Mouse (Mus musculus): ENCODE results near the gene Tmcc2. TPM values are rescaled to one million over a fixed set of nuclear protein-coding genes. Genes with fewer than 3 reads are reported as not detected.

The Tmcc2 gene
- polyA plus RNA-seq, 1 experiment from 2014 or later = 10.5 TPM

GRCm38 (mm10) chr1:132348401-132348800 lies 42.7 kb downstream of the Tmcc2 start:
- ATAC-seq (ENCODE audit: insufficient number of reproducible peaks, insufficient read depth, low FRiP score, low TSS enrichment, low read depth) = no peak
- no peak overlapping the region for H3K4me2 ChIP-seq
- H3K4me1 ChIP-seq = no peaks in the 10 kb centered on the region
- no peak overlapping the region for H3K4me3 ChIP-seq
- no peaks in the 10 kb centered on the region for H3K27me3 ChIP-seq
- H3K36me3 ChIP-seq = no peaks in the 10 kb centered on the region
- H3K27ac ChIP-seq = no peak overlapping the region
- 81% methylated on average over 5 of the region's 5 CpGs for WGBS
- no peak overlapping the region for H3K9ac ChIP-seq
- H3K9me3 ChIP-seq = peaks cover 5% of the 10 kb centered on the region; the same call in 1 of the 2 replicates

- no peak for ATAC-seq (ENCODE audit: insufficient number of reproducible peaks, insufficient read depth, low FRiP score, low TSS enrichment, low read depth)
- H3K9me3 ChIP-seq = peaks cover 5% of the 10 kb centered on the region; the same call in 1 of the 2 replicates
- H3K4me1 ChIP-seq = no peaks in the 10 kb centered on the region
- H3K27me3 ChIP-seq = no peaks in the 10 kb centered on the region
- no peak overlapping the region for H3K27ac ChIP-seq
- H3K36me3 ChIP-seq = no peaks in the 10 kb centered on the region
- H3K9ac ChIP-seq = no peak overlapping the region
- H3K4me3 ChIP-seq = no peak overlapping the region
- H3K4me2 ChIP-seq = no peak overlapping the region
Observed at GRCm38 (mm10) chr1:132346951-132347350, 44.1 kb downstream of the Tmcc2 start.

DNA sequence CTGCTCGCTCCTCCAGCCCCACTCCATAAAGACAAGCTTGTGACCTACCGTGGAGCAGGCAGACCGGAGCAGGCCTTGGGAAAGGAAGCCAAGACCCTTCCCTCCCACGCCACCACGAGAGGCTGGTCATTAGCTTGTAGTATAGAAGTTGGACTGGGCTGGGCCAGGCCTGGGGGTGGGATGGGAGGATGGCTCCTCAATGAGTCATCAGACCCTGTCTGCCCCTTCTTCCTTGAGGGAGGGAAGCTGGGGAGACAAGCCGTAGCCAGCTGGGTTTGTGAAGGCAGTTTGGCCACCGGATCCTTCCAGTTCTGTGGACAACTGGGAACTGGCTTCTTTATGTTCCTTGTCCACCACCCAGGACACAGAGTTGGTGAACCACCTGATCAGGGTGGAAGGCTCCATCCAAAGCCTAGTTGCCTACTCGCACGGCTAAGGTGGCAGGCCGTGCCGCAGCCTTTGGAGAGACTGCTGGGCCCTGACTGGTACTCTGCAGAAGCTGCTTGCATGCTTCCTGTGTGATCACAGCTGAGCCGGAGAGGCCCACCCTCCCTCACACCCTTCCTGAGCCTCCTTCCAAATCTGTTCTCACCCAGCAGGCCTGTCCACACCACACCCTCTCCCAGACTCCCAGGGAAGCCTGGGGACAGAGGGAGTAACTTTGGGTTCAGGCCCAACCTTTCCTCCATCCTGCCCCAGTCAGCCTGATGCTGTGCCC lies 44.8 kb downstream of the Tmcc2 start:
- Histone ChIP-seq H3K27me3 (no peaks in the 10 kb centered on the region), H3K9me3 (peaks cover 5% of the 10 kb centered on the region; the same call in 1 of the 2 replicates), H3K27ac (no peak overlapping the region), H3K36me3 (no peaks in the 10 kb centered on the region), H3K9ac (no peak overlapping the region), H3K4me1 (no peaks in the 10 kb centered on the region), H3K4me2 (no peak overlapping the region), H3K4me3 (no peak overlapping the region)
- 0 out of 2 replicates have a peak, but pooled peaks have one; percentile 5 for ATAC-seq (ENCODE audit: insufficient number of reproducible peaks, insufficient read depth, low FRiP score, low TSS enrichment, low read depth)
- 89% methylated on average over 12 of the region's 12 CpGs for whole genome bisulfite sequencing

GRCm38 (mm10) chr1:132345514-132345913 lies 45.6 kb downstream of the Tmcc2 start:
- no peaks in the 10 kb centered on the region for H3K36me3 ChIP-seq
- 82% methylated on average over 4 of the region's 4 CpGs for WGBS
- no peak for ATAC-seq (ENCODE audit: insufficient number of reproducible peaks, insufficient read depth, low FRiP score, low TSS enrichment, low read depth)
- no peak overlapping the region for H3K9ac ChIP-seq
- H3K27me3 ChIP-seq = no peaks in the 10 kb centered on the region
- H3K27ac ChIP-seq = no peak overlapping the region
- H3K9me3 ChIP-seq = no peaks in the 10 kb centered on the region
- no peak overlapping the region for H3K4me3 ChIP-seq
- no peak overlapping the region for H3K4me2 ChIP-seq
- H3K4me1 ChIP-seq = no peaks in the 10 kb centered on the region

DNA sequence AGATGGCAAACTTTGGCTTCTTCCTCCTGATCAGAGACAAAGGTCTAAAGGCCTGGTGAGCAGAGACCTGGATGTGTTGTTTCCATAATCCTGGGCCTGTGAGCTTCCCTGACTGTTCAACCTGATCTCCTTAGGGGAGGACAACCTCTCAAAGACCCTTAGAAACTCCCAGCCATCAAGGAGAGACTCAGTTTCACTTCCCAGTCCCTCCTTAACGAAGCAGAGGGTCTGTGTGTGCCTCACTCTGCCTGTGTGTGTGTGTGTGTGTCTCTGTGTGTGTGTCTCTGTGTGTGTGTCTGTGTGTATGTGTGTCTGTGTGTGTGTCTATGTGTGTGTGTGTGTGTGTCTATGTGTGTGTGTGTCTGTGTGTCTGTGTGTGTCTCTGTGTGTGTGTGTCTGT lies 47.4 kb downstream of the Tmcc2 start:
- H3K4me3 ChIP-seq = no peak overlapping the region
- no peak overlapping the region for H3K4me2 ChIP-seq
- no peaks in the 10 kb centered on the region for H3K27me3 ChIP-seq
- no peaks in the 10 kb centered on the region for H3K36me3 ChIP-seq
- H3K9me3 ChIP-seq = no peaks in the 10 kb centered on the region
- no peak overlapping the region for H3K9ac ChIP-seq
- 63% methylated on average over 1 of the region's 1 CpGs for WGBS
- no peak for ATAC-seq (ENCODE audit: insufficient number of reproducible peaks, insufficient read depth, low FRiP score, low TSS enrichment, low read depth)
- H3K27ac ChIP-seq = no peak overlapping the region
- no peaks in the 10 kb centered on the region for H3K4me1 ChIP-seq

DNA sequence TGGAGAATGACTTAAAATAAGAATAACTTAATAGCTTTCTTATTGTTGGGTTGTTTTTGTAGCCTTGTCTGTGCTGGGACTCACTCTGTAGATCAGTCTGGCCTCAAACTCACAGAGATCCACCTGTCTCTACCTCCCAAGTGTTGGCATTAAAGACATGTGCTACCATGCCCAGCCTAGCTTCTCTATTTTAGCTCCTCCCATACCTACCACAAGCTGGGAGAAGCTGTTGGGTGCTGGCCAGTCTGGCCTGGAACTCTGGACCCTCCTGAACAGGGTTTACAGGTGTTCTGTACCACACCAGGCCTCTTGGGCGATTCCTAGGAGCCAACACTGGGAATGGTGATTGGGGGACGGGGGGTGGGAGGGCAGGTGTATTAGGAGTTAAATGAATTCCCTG lies 47.9 kb downstream of the Tmcc2 start:
- H3K4me2 ChIP-seq = no peak overlapping the region
- 79% methylated on average over 2 of the region's 2 CpGs for WGBS
- no peak overlapping the region for H3K4me3 ChIP-seq
- H3K4me1 ChIP-seq = no peaks in the 10 kb centered on the region
- H3K9ac ChIP-seq = no peak overlapping the region
- H3K27ac ChIP-seq = no peak overlapping the region
- ATAC-seq (ENCODE audit: insufficient number of reproducible peaks, insufficient read depth, low FRiP score, low TSS enrichment, low read depth) = no peak
- H3K27me3 ChIP-seq = no peaks in the 10 kb centered on the region
- H3K36me3 ChIP-seq = no peaks in the 10 kb centered on the region
- H3K9me3 ChIP-seq = no peaks in the 10 kb centered on the region

- Histone ChIP-seq H3K4me2 (no peak overlapping the region), H3K9me3 (no peaks in the 10 kb centered on the region), H3K4me1 (no peaks in the 10 kb centered on the region), H3K27me3 (no peaks in the 10 kb centered on the region), H3K9ac (no peak overlapping the region), H3K36me3 (no peaks in the 10 kb centered on the region), H3K27ac (no peak overlapping the region), H3K4me3 (no peak overlapping the region)
- WGBS = 68% methylated on average over 3 of the region's 3 CpGs
- no peak for ATAC-seq (ENCODE audit: insufficient number of reproducible peaks, insufficient read depth, low FRiP score, low TSS enrichment, low read depth)
Observed at GRCm38 (mm10) chr1:132342518-132342917, 48.6 kb downstream of the Tmcc2 start.

DNA sequence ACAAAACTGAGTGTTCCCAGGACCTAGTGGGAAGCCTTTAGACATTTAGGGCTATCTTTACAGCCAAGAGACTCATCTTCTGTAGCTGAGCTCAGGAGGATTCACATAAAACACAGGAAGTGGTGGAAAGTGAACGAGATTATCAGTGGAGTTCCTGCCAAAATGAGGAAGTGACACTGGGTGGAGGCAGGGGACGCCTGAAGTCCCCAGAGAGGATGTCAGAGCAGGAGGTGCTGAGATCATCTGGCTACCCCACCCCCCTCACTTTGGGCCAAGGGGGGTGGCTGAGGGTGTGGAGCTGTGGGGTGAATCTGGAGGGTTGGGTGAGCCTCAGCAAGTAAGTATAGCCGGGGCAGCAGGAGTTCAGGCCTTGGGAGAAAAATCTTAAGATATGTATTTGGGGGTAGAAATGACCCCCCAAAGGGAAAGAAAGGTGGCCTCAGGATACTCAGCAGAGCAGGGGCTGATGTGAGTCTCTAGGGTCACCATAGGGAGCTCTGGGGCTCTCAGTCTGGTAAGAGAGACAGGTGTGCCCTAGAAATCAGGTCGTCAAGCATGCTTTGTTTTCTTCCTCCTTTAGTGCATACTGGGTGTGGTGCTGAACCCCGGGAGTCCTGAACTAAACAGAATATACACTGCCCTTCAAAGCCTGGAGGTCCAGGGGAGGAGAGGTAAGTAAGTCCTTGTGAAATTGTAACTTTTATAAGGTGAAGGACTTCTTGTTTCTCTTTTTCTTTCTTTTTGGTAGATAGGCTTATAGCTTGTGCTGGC lies 49.2 kb downstream of the Tmcc2 start:
- no peaks in the 10 kb centered on the region for H3K27me3 ChIP-seq
- no peak overlapping the region for H3K4me3 ChIP-seq
- H3K27ac ChIP-seq = no peak overlapping the region
- H3K9me3 ChIP-seq = no peaks in the 10 kb centered on the region
- no peaks in the 10 kb centered on the region for H3K4me1 ChIP-seq
- ATAC-seq (ENCODE audit: insufficient number of reproducible peaks, insufficient read depth, low FRiP score, low TSS enrichment, low read depth) = no peak
- no peak overlapping the region for H3K9ac ChIP-seq
- WGBS = 45% methylated on average over 5 of the region's 5 CpGs
- no peak overlapping the region for H3K4me2 ChIP-seq
- no peaks in the 10 kb centered on the region for H3K36me3 ChIP-seq

- H3K27ac ChIP-seq = no peak overlapping the region
- no peak overlapping the region for H3K4me2 ChIP-seq
- H3K9ac ChIP-seq = no peak overlapping the region
- no peaks in the 10 kb centered on the region for H3K9me3 ChIP-seq
- no peak overlapping the region for H3K4me3 ChIP-seq
- H3K36me3 ChIP-seq = no peaks in the 10 kb centered on the region
- 47% methylated on average over 8 of the region's 8 CpGs for WGBS
- ATAC-seq (ENCODE audit: insufficient number of reproducible peaks, insufficient read depth, low FRiP score, low TSS enrichment, low read depth) = no peak
- H3K27me3 ChIP-seq = no peaks in the 10 kb centered on the region
- H3K4me1 ChIP-seq = peaks cover 20% of the 10 kb centered on the region
Observed at GRCm38 (mm10) chr1:132338027-132338660, 52.9 kb downstream of the Tmcc2 start.

- ATAC-seq (ENCODE audit: insufficient number of reproducible peaks, insufficient read depth, low FRiP score, low TSS enrichment, low read depth) = no peak
- Histone ChIP-seq H3K4me1 (peaks cover 23% of the 10 kb centered on the region), H3K4me2 (no peak overlapping the region), H3K36me3 (no peaks in the 10 kb centered on the region), H3K27me3 (no peaks in the 10 kb centered on the region), H3K27ac (no peak overlapping the region), H3K4me3 (no peak overlapping the region), H3K9ac (no peak overlapping the region), H3K9me3 (no peaks in the 10 kb centered on the region)
- WGBS = 77% methylated on average over 6 of the region's 6 CpGs
Observed at GRCm38 (mm10) chr1:132336921-132337320, 54.2 kb downstream of the Tmcc2 start.

GRCm38 (mm10) chr1:132335378-132335965 lies 55.6 kb downstream of the Tmcc2 start:
- Histone ChIP-seq H3K27me3 (no peaks in the 10 kb centered on the region), H3K4me3 (no peak overlapping the region), H3K9ac (no peak overlapping the region), H3K27ac (no peak overlapping the region), H3K4me1 (peaks cover 23% of the 10 kb centered on the region), H3K36me3 (no peaks in the 10 kb centered on the region), H3K9me3 (no peaks in the 10 kb centered on the region), H3K4me2 (no peak overlapping the region)
- 53% methylated on average over 12 of the region's 12 CpGs for WGBS
- ATAC-seq (ENCODE audit: insufficient number of reproducible peaks, insufficient read depth, low FRiP score, low TSS enrichment, low read depth) = no peak

All from embryonic facial prominence, embryonic 13.5 days (tissue).